Mouse (Mus musculus) lung, embryonic 14.5 days (tissue): Measurements from ENCODE around the gene Tns3. TPM values are rescaled to one million over a fixed set of nuclear protein-coding genes. Genes with fewer than 3 reads are reported as not detected.
A peak's percentile ranks its signal among the peaks of the same experiment; 100 is the strongest.

ENCODE experiments used
- ATAC-seq: fragments of 200-750 bp; cut with Nextera tagmentation; 2 replicates; pipeline ENCODE4 v1.8.0; 2017; ENCODE audit warnings: mild to moderate bottlenecking, moderate TSS enrichment, moderate library complexity; ENCODE audit not compliant: insufficient read depth
- DNase-seq: peaks from one replicate; pipeline ENCODE4 v3.0.0-alpha.2; 2015
- H3K27ac ChIP-seq: fragments of 300-500 bp; sonication (generic); 2 replicates; pipeline ENCODE4 v1.5.1; 2014; ENCODE audit warnings: low read depth, mild to moderate bottlenecking, moderate library complexity
- H3K27me3 ChIP-seq: fragments of 300-500 bp; sonication (generic); 2 replicates; pipeline ENCODE4 v1.6.1; 2014; ENCODE audit warnings: low read length, control low read depth; ENCODE audit not compliant: insufficient read depth
- H3K36me3 ChIP-seq: fragments of 300-500 bp; sonication (generic); 2 replicates; pipeline ENCODE4 v1.6.1; 2014; ENCODE audit warnings: control low read depth; ENCODE audit not compliant: insufficient read depth
- H3K4me1 ChIP-seq: fragments of 300-500 bp; sonication (generic); 2 replicates; pipeline ENCODE4 v1.6.1; 2014; ENCODE audit warnings: antibody characterized with exemption, control low read depth; ENCODE audit not compliant: insufficient read depth
- H3K4me2 ChIP-seq: fragments of 300-500 bp; sonication (generic); 2 replicates; pipeline ENCODE4 v1.6.1; 2014; ENCODE audit warnings: mild to moderate bottlenecking
- H3K4me3 ChIP-seq: fragments of 300-500 bp; sonication (generic); 2 replicates; pipeline ENCODE4 v1.5.1; 2014; ENCODE audit warnings: low read depth, low read length
- H3K9ac ChIP-seq: fragments of 300-500 bp; sonication (generic); 2 replicates; pipeline ENCODE4 v1.6.1; 2014
- H3K9me3 ChIP-seq: fragments of 300-500 bp; sonication (generic); 2 replicates; pipeline ENCODE4 v1.6.1; 2016; ENCODE audit warnings: low read depth, low read length, control low read depth
- CTCF ChIP-seq: IDR thresholded peaks from 2 replicates; pipeline ENCODE4 v1.5.1; 2016; ENCODE audit warnings: antibody characterized with exemption, low read depth
- WGBS: fragments of 180-500 bp; shearing (Covaris S2); extraction: QIAGEN DNeasy Blood & Tissue Kit; methylation state at CpG from one replicate; pipeline ENCODE4 v1.1.7; 2014; 5-methylcytosine and 5-hydroxymethylcytosine counted together
- polyA plus RNA-seq: library from polyadenylated mRNA; unstranded; fragments of >200 nt; fragmentation: Nextera tagmentation; extraction: Ambion mirVana; gene quantifications from 2 replicates; pipeline ENCODE4 v1.2.1, GENCODE M21; 2014

The Tns3 gene
- polyA plus RNA-seq, 1 experiment from 2014 or later: 41.0 TPM

GRCm38 (mm10) chr11:8558761-8559282 lies 105.5 kb downstream of the Tns3 start:
- H3K27me3 ChIP-seq: no peaks in the 10 kb centered on the region
- no peak overlapping the region for H3K4me2 ChIP-seq
- DNase-seq (no peak), ATAC-seq (no peak)
- peak overlapping the region; percentile 7; the same call in 1 of the 2 replicates for H3K27ac ChIP-seq
- TF ChIP-seq CTCF: no peak
- 71% methylated on average over 12 of the region's 12 CpGs for WGBS
- H3K9ac ChIP-seq: no peak overlapping the region
- no peaks in the 10 kb centered on the region for H3K36me3 ChIP-seq
- no peak overlapping the region for H3K4me3 ChIP-seq
- H3K4me1 ChIP-seq: no peaks in the 10 kb centered on the region
- H3K9me3 ChIP-seq: no peaks in the 10 kb centered on the region

GRCm38 (mm10) chr11:8558258-8558657 lies 106.1 kb downstream of the Tns3 start:
- no peak overlapping the region for H3K9ac ChIP-seq
- no peaks in the 10 kb centered on the region for H3K27me3 ChIP-seq
- ATAC-seq: no peak
- WGBS: 69% methylated on average over 9 of the region's 9 CpGs
- TF ChIP-seq CTCF: no peak
- no peak overlapping the region for H3K4me2 ChIP-seq
- H3K4me3 ChIP-seq: no peak overlapping the region
- H3K36me3 ChIP-seq: no peaks in the 10 kb centered on the region
- DNase-seq: no peak
- H3K9me3 ChIP-seq: no peaks in the 10 kb centered on the region
- H3K27ac ChIP-seq: peak overlapping the region; percentile 7; the same call in 1 of the 2 replicates
- H3K4me1 ChIP-seq: no peaks in the 10 kb centered on the region

- DNase-seq: peak; percentile 53
- Histone ChIP-seq H3K4me1 (no peaks in the 10 kb centered on the region), H3K4me3 (no peak overlapping the region), H3K27me3 (no peaks in the 10 kb centered on the region), H3K9ac (no peak overlapping the region), H3K9me3 (no peaks in the 10 kb centered on the region), H3K27ac (no peak overlapping the region), H3K36me3 (no peaks in the 10 kb centered on the region), H3K4me2 (no peak overlapping the region)
- peak; percentile 64 for ATAC-seq
- no peak for TF ChIP-seq CTCF
- 47% methylated on average over 9 of the region's 9 CpGs for WGBS
Measured at GRCm38 (mm10) chr11:8557006-8557405, 107.3 kb downstream of the Tns3 start.

- Histone ChIP-seq H3K9ac (no peak overlapping the region), H3K9me3 (no peaks in the 10 kb centered on the region), H3K4me2 (no peak overlapping the region), H3K27ac (no peak overlapping the region), H3K4me3 (no peak overlapping the region), H3K36me3 (peaks cover 19% of the 10 kb centered on the region), H3K27me3 (no peaks in the 10 kb centered on the region), H3K4me1 (no peaks in the 10 kb centered on the region)
- DNase-seq: no peak
- no peak for TF ChIP-seq CTCF
- ATAC-seq: no peak
- 89% methylated on average over 5 of the region's 5 CpGs for WGBS
Measured at GRCm38 (mm10) chr11:8551710-8552109, 112.6 kb downstream of the Tns3 start.

GRCm38 (mm10) chr11:8547661-8548060 lies 116.7 kb downstream of the Tns3 start:
- no peak for ATAC-seq
- peaks cover 44% of the 10 kb centered on the region for H3K36me3 ChIP-seq
- H3K4me2 ChIP-seq: no peak overlapping the region

GRCm38 (mm10) chr11:8545798-8546197 lies 118.5 kb downstream of the Tns3 start:
- Histone ChIP-seq H3K27ac (no peak overlapping the region), H3K4me2 (no peak overlapping the region), H3K27me3 (no peaks in the 10 kb centered on the region), H3K9me3 (no peaks in the 10 kb centered on the region), H3K36me3 (peaks cover 46% of the 10 kb centered on the region), H3K9ac (no peak overlapping the region), H3K4me3 (no peak overlapping the region), H3K4me1 (no peaks in the 10 kb centered on the region)
- 87% methylated on average over 1 of the region's 1 CpGs for WGBS
- peak; percentile 65 for TF ChIP-seq CTCF
- ATAC-seq (no peak), DNase-seq (peak; percentile 57)

More at GRCm38 (mm10) chr11:8547661-8548060, 116.7 kb downstream of the Tns3 start:
- no peak overlapping the region for H3K4me3 ChIP-seq
- WGBS: 71% methylated on average over 5 of the region's 5 CpGs
- no peak for DNase-seq
- no peak for TF ChIP-seq CTCF
- H3K4me1 ChIP-seq: no peaks in the 10 kb centered on the region
- H3K9ac ChIP-seq: no peak overlapping the region
- no peak overlapping the region for H3K27ac ChIP-seq
- no peaks in the 10 kb centered on the region for H3K27me3 ChIP-seq
- no peaks in the 10 kb centered on the region for H3K9me3 ChIP-seq

GRCm38 (mm10) chr11:8544355-8544754 lies 120.0 kb downstream of the Tns3 start:
- WGBS: 62% methylated on average over 6 of the region's 6 CpGs
- H3K4me2 ChIP-seq: no peak overlapping the region
- H3K4me1 ChIP-seq: peaks cover 9% of the 10 kb centered on the region; the same call in 1 of the 2 replicates
- DNase-seq (peak; percentile 34), ATAC-seq (no peak)
- no peak overlapping the region for H3K27ac ChIP-seq
- TF ChIP-seq CTCF: no peak
- no peaks in the 10 kb centered on the region for H3K9me3 ChIP-seq
- H3K9ac ChIP-seq: no peak overlapping the region
- peaks cover 55% of the 10 kb centered on the region for H3K36me3 ChIP-seq
- H3K4me3 ChIP-seq: no peak overlapping the region
- no peaks in the 10 kb centered on the region for H3K27me3 ChIP-seq
